Mouse (Mus musculus) liver, embryonic 18 days (tissue): ENCODE data around the gene Ccdc167. TPM values are rescaled to one million over a fixed set of nuclear protein-coding genes. Genes with fewer than 3 reads are reported as not detected.

Experiments used
- polyA plus RNA-seq: library from polyadenylated mRNA; depleted of rRNA; stranded (reverse); fragments of >200 nt; gene quantifications from 2 replicates; pipeline ENCODE4 v1.2.3, GENCODE M21; 2012; rRNA removed

Gene Ccdc167
- polyA plus RNA-seq, result 7.6 and 8.9 TPM in 2 replicates

GRCm38 (mm10) chr17:29716732-29717445 is at the start of gene Ccdc167:
TSS of gene Ccdc167 (minus strand) at chr17:29717044.

GRCm38 (mm10) chr17:29660076-29660761 is 56.6 kb downstream of the Ccdc167 start, which contains the start of gene Cmtr1:
TSS of gene Cmtr1 (plus strand) at chr17:29660595.

Other genes with a start within 250 kb of the Ccdc167 start
- 49.7 and 60.0 TPM in 2 replicates for gene Pim1, start 226.3 kb downstream of the Ccdc167 start, polyA plus RNA-seq
- not detected in 2 replicates for gene Gm17657, start 167.4 kb downstream of the Ccdc167 start, polyA plus RNA-seq
- gene Tbc1d22b, start 167.3 kb downstream of the Ccdc167 start, polyA plus RNA-seq, result 3.3 and 3.7 TPM in 2 replicates
- gene Tmem217, start 164.7 kb downstream of the Ccdc167 start, polyA plus RNA-seq, result 0.04 TPM in 1 of 2 replicates, not detected in the other
- gene Rnf8, start 102.3 kb downstream of the Ccdc167 start, polyA plus RNA-seq, result 14.1 and 14.9 TPM in 2 replicates
- 1.6 and 1.9 TPM in 2 replicates for gene Gm28043, start 102.2 kb downstream of the Ccdc167 start, polyA plus RNA-seq
- 24.5 and 28.2 TPM in 2 replicates for gene Cmtr1, start 56.4 kb downstream of the Ccdc167 start, polyA plus RNA-seq